Mouse (Mus musculus): ENCODE data around the gene Arhgef40. TPM values are rescaled to one million over a fixed set of nuclear protein-coding genes. Genes with fewer than 3 reads are reported as not detected.

Arhgef40 gene
- polyA plus RNA-seq (2016; fragmentation: Nextera tagmentation; extraction: Ambion mirVana): 151 and 163 TPM in 2 replicates

DNA sequence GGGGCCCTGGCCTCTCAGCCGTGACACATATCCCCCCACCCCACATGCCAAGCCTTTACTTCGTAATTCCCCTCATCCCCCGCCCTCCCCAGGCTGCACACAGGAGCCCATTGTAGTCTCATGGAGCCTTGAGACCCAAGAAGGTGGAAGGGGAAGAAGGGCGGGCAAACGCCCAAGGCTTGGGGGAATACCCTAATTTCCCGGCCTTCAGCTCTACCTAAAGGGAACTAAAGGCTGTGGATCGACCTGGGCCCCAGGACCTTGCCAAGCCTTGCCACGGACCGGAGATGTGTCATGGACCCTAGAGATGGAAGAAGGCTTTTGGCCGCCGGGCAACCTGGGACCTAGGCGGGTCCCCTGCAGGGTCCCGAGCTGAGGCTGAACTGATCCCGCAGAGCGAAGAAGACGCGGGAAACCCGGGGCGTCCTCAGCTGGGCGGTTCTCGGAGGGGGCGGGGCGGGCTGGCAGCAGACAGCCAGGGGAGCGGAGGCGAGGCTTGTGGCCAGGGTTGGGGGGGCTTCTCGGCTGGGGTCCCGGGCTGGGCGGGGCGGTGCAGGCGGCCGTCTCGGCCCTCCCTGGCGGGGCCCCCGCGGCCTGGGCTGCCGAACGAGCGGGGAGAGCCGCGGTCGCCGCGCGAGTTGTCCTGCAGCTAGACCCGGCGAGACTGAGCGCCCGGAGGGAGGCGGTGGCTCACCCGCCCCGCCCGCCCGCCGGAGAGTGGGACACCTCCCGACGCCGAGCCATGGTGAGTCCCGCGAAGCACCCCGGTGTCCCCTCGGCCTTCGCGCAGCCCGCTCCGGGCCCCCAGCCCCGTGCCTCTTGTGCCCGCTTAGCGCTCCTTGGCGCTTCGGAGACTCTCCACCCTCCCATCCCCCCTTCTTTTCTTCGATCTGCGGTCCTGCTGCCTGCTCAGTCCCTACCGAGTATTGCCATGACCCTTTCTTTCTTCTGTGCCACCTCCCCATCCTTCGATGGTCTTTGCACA, at the start of gene Arhgef40:
Arhgef40 (plus strand) TSS at position 473 of the 985 bp plus-strand sequence.
- Histone ChIP-seq H3K27me3 (replicated peaks; ENCODE audit: low read depth, poor library complexity, severe bottlenecking) (no peaks in the 10 kb centered on the region), H3K9me3 (no peaks in the 10 kb centered on the region), H3K4me3 (peak within 1 kb of the TSS; percentile 85), H3K27ac (replicated peaks) (peak within 1 kb of the TSS; percentile 97), H3K36me3 (replicated peaks) (peaks cover 28% of the 10 kb centered on the region), H3K4me1 (peaks cover 49% of the 10 kb centered on the region)
- DNase-seq (ENCODE audit: low spot score): peak; percentile 94
- under 1% methylated on average over 71 of the region's 74 CpGs for whole genome bisulfite sequencing

DNA sequence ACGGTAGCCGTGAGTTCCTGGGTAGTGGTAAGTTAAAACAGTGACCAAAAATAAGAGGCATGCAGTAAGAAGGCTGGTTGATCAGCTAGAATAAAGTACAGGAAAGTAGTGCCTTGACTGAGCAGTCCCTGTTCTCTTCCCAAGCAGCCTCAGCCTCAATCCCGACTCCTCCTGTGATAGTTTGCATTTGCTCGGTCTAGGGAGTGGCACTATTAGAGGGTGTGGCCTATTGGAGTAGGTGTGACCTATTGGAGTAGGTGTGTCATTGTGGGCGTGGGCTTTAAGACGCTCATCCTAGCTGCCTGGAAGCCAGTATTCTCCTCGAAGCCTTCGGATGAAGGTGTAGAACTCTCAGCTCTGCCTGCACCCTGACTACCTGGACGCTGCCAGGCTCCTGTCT, 45.5 kb upstream of the Arhgef40 start:
- H3K9me3 ChIP-seq: no peaks in the 10 kb centered on the region; the same call in 1 of the 2 replicates
- no peak overlapping the region for H3K4me3 ChIP-seq
- no peak for DNase-seq (ENCODE audit: low spot score)
- peaks cover 19% of the 10 kb centered on the region for H3K4me1 ChIP-seq
- H3K36me3 ChIP-seq (replicated peaks): no peaks in the 10 kb centered on the region
- H3K27me3 ChIP-seq (replicated peaks; ENCODE audit: low read depth, poor library complexity, severe bottlenecking): no peaks in the 10 kb centered on the region
- no peak overlapping the region for H3K27ac ChIP-seq (replicated peaks)
- 84% methylated on average over 9 of the region's 9 CpGs for WGBS

DNA sequence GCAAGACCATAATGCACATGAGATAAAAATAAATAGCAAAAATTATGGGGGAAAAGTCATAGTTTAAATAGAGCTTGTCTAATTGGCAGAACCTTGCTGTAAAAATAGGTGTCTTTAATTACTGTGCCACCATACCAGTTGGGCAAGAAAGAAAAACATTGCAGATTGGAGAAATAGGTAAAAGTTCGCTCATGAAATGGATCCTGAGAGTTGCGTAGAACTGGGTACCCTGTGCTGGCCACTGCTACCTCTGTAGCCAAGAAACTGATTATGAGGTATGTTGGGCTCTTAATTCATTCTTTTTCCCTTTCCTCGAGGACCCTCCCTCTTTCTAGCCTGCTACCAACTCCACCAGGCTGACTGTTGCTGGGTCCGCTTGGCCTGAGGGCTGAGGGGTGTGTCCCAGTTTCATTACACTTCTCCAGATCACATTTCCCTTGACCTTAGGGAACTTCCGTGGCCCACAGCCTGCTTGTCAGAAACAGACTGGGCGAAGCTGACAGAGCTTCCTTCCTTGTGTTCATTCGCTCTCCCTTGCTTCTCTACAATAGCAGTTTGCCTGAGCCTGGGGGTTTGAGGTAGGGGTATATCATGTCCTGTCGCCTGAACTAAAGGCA, 43.5 kb upstream of the Arhgef40 start:
- Histone ChIP-seq H3K4me1 (peaks cover 19% of the 10 kb centered on the region), H3K4me3 (0 out of 2 replicates have a peak overlapping the region, but pooled peaks have one; percentile 23), H3K9me3 (no peaks in the 10 kb centered on the region; the same call in 1 of the 2 replicates), H3K27ac (replicated peaks) (peak overlapping the region; percentile 71), H3K27me3 (replicated peaks; ENCODE audit: low read depth, poor library complexity, severe bottlenecking) (no peaks in the 10 kb centered on the region), H3K36me3 (replicated peaks) (no peaks in the 10 kb centered on the region)
- peak; percentile 61 for DNase-seq (ENCODE audit: low spot score)
- 25% methylated on average over 8 of the region's 8 CpGs for WGBS

DNA sequence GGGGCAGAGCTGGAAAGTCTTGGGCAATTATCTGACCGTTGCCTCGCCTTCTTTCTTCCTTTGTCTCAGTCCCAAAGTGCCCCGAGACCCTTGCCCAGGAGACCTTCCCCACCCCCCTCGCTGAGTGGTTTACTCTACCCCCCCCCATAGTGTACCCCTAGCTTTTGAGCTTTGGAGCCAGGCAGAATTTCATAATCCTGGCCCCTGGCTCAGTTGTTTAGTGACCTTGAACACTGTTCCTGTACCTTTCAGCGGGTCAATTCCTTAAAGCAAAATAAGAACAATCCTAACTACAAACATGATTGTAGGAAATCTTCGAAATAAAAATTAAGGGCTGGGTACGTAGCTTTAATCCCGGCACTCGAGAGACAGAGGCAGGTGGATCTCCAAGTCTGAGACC, 42.9 kb upstream of the Arhgef40 start:
- Histone ChIP-seq H3K4me3 (0 out of 2 replicates have a peak overlapping the region, but pooled peaks have one; percentile 23), H3K27me3 (replicated peaks; ENCODE audit: low read depth, poor library complexity, severe bottlenecking) (no peaks in the 10 kb centered on the region), H3K9me3 (no peaks in the 10 kb centered on the region; the same call in 1 of the 2 replicates), H3K27ac (replicated peaks) (peak overlapping the region; percentile 71), H3K4me1 (peaks cover 19% of the 10 kb centered on the region), H3K36me3 (replicated peaks) (no peaks in the 10 kb centered on the region)
- DNase-seq (ENCODE audit: low spot score): no peak
- WGBS: 53% methylated on average over 9 of the region's 9 CpGs

DNA sequence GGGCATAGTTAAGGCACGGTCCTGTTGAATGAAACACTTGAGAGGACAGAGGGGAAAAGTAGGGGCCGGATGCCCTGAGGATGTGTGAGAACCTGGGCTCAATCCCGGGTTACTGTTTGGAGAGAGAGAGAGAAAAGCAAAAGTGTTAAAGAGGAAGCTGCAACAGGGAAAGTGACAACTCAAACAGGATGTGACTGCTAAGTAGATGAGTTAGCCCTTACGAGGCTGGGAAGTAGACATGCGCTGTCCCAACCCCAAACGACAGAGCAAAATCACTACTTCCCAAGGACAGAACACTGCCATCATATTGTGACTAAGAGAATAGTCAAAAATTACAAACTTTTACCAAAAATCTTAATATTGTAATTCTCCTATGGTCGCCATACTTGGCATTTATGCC, 42.3 kb upstream of the Arhgef40 start:
- DNase-seq (ENCODE audit: low spot score): no peak
- no peaks in the 10 kb centered on the region; the same call in 1 of the 2 replicates for H3K9me3 ChIP-seq
- no peaks in the 10 kb centered on the region for H3K36me3 ChIP-seq (replicated peaks)
- no peaks in the 10 kb centered on the region for H3K27me3 ChIP-seq (replicated peaks; ENCODE audit: low read depth, poor library complexity, severe bottlenecking)
- H3K4me3 ChIP-seq: no peak overlapping the region
- 49% methylated on average over 7 of the region's 7 CpGs for WGBS
- no peak overlapping the region for H3K27ac ChIP-seq (replicated peaks)
- peaks cover 19% of the 10 kb centered on the region for H3K4me1 ChIP-seq

DNA sequence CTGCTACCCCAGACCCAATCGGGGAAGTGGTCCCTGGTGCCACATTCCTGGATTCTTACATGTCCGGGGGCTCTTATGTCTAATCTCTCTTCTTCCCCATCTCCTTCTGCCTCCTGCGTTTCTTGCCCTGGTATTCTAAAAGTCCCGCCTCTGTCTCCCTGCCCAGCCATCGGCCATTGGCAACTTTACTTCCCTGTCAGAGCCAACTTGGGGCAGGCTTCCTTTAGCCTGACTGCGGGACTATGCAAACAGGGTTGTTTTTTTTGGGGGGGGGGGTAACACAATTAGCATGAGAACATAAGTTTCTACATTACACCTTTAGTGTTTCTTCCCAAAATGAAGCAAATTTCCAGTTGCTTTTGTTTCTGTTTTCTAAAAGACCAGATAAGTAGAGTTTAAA, 41.2 kb upstream of the Arhgef40 start:
- DNase-seq (ENCODE audit: low spot score): no peak
- 82% methylated on average over 6 of the region's 6 CpGs for WGBS
- no peak overlapping the region for H3K27ac ChIP-seq (replicated peaks)
- no peak overlapping the region for H3K4me3 ChIP-seq
- no peaks in the 10 kb centered on the region for H3K27me3 ChIP-seq (replicated peaks; ENCODE audit: low read depth, poor library complexity, severe bottlenecking)
- H3K4me1 ChIP-seq: peaks cover 19% of the 10 kb centered on the region
- H3K9me3 ChIP-seq: no peaks in the 10 kb centered on the region; the same call in 1 of the 2 replicates
- no peaks in the 10 kb centered on the region for H3K36me3 ChIP-seq (replicated peaks)

DNA sequence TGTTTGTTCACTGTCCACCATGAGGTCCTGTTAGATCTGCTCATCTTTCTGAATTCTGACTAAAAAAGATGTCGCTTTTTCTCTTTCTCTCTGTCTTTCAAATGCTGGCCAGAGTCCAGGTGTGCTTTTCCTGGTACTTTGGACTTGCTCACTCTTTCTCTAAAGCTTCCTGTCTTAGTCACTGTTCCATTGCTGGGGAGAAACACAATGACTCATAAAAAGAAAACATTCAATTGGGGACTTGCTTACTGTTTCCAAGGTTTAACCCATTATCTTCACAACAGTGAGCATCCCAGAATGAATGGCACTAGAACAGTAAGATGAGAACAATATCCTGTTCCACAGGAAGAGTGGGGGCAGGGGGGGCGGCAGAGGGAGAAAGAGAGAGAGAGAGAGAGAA, 24.2 kb upstream of the Arhgef40 start:
- no peaks in the 10 kb centered on the region for H3K4me1 ChIP-seq
- 84% methylated on average over 2 of the region's 2 CpGs for WGBS
- H3K27ac ChIP-seq (replicated peaks): no peak overlapping the region
- no peaks in the 10 kb centered on the region for H3K9me3 ChIP-seq
- no peaks in the 10 kb centered on the region for H3K27me3 ChIP-seq (replicated peaks; ENCODE audit: low read depth, poor library complexity, severe bottlenecking)
- DNase-seq (ENCODE audit: low spot score): no peak
- no peaks in the 10 kb centered on the region for H3K36me3 ChIP-seq (replicated peaks)
- H3K4me3 ChIP-seq: no peak overlapping the region

DNA sequence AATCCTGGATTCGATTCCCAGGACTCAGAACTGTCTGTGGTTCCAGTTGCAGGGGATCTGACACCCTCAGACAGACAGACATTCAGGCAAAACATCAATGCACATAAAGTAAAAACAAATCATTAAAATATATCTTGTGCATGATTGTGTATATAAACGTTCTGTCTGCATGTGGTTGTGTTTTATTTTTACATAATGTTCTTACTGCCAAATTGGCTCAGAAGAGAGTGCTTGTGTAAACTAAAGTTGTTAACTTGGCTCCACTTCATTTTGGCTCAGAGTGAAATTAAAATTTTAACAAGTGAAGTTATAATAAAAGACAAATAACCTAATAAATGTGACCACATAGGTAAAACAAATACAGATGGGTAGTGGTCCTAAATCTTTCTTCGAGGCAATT, 17.1 kb upstream of the Arhgef40 start:
- H3K4me1 ChIP-seq: no peaks in the 10 kb centered on the region
- H3K36me3 ChIP-seq (replicated peaks): no peaks in the 10 kb centered on the region
- H3K27ac ChIP-seq (replicated peaks): no peak overlapping the region
- WGBS: 89% methylated on average over 3 of the region's 3 CpGs
- H3K27me3 ChIP-seq (replicated peaks; ENCODE audit: low read depth, poor library complexity, severe bottlenecking): no peaks in the 10 kb centered on the region
- DNase-seq (ENCODE audit: low spot score): no peak
- no peaks in the 10 kb centered on the region for H3K9me3 ChIP-seq
- H3K4me3 ChIP-seq: no peak overlapping the region

DNA sequence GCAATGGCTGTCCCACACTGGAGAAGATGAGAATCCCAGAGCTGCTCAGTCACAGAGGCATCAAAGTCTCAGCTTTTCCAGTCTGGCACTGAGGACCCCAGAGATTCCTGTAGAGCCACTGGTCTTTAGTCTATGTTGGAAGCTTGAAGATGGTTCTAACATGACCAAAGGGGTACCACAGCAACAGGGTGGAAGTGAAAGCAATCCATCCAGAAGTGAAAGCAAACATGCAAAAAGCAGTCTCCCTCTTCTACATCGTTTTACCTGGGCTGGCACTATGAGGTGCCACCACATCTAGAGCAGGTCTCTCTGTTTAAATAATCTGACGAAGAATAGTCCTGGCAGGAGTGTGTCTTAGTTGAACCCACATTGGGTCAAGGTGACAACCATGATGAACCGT, 5.3 kb upstream of the Arhgef40 start:
- Histone ChIP-seq H3K36me3 (replicated peaks) (no peaks in the 10 kb centered on the region), H3K4me1 (peaks cover 10% of the 10 kb centered on the region), H3K9me3 (no peaks in the 10 kb centered on the region), H3K27ac (replicated peaks) (no peak overlapping the region), H3K4me3 (no peak overlapping the region), H3K27me3 (replicated peaks; ENCODE audit: low read depth, poor library complexity, severe bottlenecking) (no peaks in the 10 kb centered on the region)
- WGBS: 85% methylated on average over 3 of the region's 3 CpGs
- no peak for DNase-seq (ENCODE audit: low spot score)

DNA sequence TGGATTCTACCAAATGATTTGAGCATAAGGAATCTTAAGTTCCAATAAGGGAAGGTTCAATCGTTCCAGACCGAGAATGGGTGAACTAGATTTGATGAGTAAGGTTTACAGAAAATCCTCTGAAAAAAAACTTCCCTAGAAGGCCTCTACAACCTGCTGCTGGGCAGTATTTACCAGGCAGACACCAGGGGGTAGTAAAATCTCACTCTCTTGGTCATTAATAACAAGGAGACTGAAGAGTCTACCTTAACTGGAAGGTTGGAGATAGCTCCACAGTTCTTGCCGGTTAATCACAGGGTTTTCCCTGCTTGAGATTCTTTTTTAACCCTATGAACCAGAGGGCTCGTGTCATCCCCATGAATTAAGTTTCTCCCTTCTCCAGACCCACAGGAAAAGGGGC, 1.3 kb upstream of the Arhgef40 start:
- peaks cover 15% of the 10 kb centered on the region for H3K36me3 ChIP-seq (replicated peaks)

DNA sequence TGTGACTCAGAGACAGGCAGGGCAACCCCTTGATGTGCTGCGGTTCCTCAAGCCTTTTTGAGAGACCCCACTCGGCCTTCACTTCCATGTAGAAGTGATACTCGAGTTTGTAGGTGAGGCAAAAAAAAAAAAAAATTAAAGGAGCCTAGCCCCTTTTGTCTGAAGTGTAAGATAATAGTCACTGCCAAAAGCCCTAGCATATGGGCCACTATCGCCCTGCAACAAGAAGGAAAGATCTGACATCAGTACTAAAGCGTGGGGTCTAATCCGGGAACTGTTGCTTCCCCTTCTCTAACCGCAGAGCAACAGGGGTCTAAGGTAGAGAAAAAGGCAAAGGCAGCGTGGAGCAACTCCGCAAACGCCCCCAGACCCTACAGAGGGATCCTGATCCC, 668 bp upstream of the Arhgef40 start:
- Histone ChIP-seq H3K4me1 (peaks cover 42% of the 10 kb centered on the region), H3K27ac (replicated peaks) (peak overlapping the region; percentile 97), H3K36me3 (replicated peaks) (peaks cover 21% of the 10 kb centered on the region), H3K9me3 (no peaks in the 10 kb centered on the region), H3K27me3 (replicated peaks; ENCODE audit: low read depth, poor library complexity, severe bottlenecking) (no peaks in the 10 kb centered on the region), H3K4me3 (peak overlapping the region; percentile 85)
- WGBS: 7% methylated on average over 10 of the region's 10 CpGs
- DNase-seq (ENCODE audit: low spot score): no peak

More for the DNA sequence above, 1.3 kb upstream of the Arhgef40 start:
- no peaks in the 10 kb centered on the region for H3K27me3 ChIP-seq (replicated peaks; ENCODE audit: low read depth, poor library complexity, severe bottlenecking)
- peak overlapping the region; percentile 97 for H3K27ac ChIP-seq (replicated peaks)
- H3K4me3 ChIP-seq: peak overlapping the region; percentile 85; the same call in 1 of the 2 replicates
- no peak for DNase-seq (ENCODE audit: low spot score)
- H3K4me1 ChIP-seq: peaks cover 38% of the 10 kb centered on the region
- no peaks in the 10 kb centered on the region for H3K9me3 ChIP-seq
- 55% methylated on average over 4 of the region's 4 CpGs for WGBS

DNA sequence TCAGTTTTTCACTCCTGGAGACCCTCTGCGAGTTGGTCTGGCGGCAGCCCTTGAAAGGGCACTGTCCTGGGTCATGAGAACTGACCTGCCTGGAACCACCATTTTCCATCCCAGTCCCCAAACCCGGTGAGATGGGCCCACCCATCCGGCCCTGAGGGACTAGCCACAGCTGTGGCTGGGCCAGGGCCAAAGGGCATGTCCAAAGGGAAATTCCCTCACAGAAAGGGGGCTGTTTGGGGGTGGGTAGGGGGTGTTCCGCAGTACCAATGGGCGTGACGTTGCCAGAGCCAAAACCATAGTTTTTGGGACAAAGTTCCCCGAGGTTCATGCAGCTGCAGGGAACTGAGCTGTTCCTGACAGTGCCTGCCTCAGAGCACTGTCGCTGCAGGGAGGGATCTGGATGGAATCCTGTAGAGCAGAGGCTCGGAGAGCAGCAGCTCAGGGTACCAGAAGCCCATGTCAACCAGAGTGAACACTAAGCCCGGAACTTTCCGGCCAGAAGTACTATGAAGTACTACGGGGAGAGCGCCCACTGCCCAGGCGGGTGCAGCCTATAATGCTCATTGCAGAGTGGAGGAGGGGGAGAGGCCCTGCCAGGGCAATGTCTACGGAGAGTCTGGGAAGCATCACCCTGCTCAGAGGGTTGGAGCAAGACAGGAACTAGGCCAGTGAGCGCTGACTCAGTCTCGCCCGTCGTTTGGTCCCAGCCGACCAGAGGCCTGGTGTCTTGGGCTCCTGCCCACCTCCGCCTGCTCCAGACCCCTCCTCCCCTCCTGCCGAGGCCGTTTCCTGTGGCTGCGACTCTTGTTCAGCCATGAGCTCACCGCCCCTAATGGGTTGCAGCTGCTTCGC, 1.0 kb downstream of the Arhgef40 start:
- Histone ChIP-seq H3K27me3 (replicated peaks; ENCODE audit: low read depth, poor library complexity, severe bottlenecking) (no peaks in the 10 kb centered on the region), H3K4me3 (peak overlapping the region; percentile 85), H3K9me3 (no peaks in the 10 kb centered on the region), H3K4me1 (peaks cover 53% of the 10 kb centered on the region), H3K36me3 (replicated peaks) (peaks cover 38% of the 10 kb centered on the region), H3K27ac (replicated peaks) (peak overlapping the region; percentile 97)
- DNase-seq (ENCODE audit: low spot score): peak; percentile 93
- under 1% methylated on average over 27 of the region's 27 CpGs for WGBS
